Mouse (Mus musculus) liver, embryonic 11.5 days (tissue): Measurements from ENCODE around the gene Eef1akmt4. TPM values are rescaled to one million over a fixed set of nuclear protein-coding genes. Genes with fewer than 3 reads are reported as not detected.

Experiments
- ATAC-seq: fragments of 200-750 bp; cut with Nextera tagmentation; replicated peaks from 2 replicates; pipeline ENCODE4 v1.8.0; 2017; ENCODE audit warnings: moderate number of reproducible peaks, mild to moderate bottlenecking, moderate TSS enrichment, moderate library complexity; ENCODE audit not compliant: low FRiP score
- DNase-seq: peaks from one replicate; pipeline ENCODE4 v3.0.0-alpha.2; 2017; ENCODE audit warnings: low spot score
- H3K27ac ChIP-seq: fragments of 300-500 bp; sonication (generic); 2 replicates; pipeline ENCODE4 v1.5.1; 2014; ENCODE audit warnings: mild to moderate bottlenecking, low read depth, low read length, control low read depth
- H3K27me3 ChIP-seq: fragments of 300-500 bp; sonication (generic); replicated peaks from 2 replicates; pipeline ENCODE4 v1.6.1; 2014; ENCODE audit warnings: low read length, mixed read lengths; ENCODE audit not compliant: control insufficient read depth, insufficient read depth
- H3K36me3 ChIP-seq: fragments of 300-500 bp; sonication (generic); 2 replicates; pipeline ENCODE4 v1.6.1; 2014; ENCODE audit warnings: mild to moderate bottlenecking, low read length, moderate library complexity, mixed read lengths; ENCODE audit not compliant: control insufficient read depth, insufficient read depth
- H3K4me1 ChIP-seq: fragments of 300-500 bp; sonication (generic); replicated peaks from 2 replicates; pipeline ENCODE4 v1.6.1; 2014; ENCODE audit warnings: low read length, mixed read lengths; ENCODE audit not compliant: control insufficient read depth, insufficient read depth
- H3K4me2 ChIP-seq: fragments of 300-500 bp; sonication (generic); 2 replicates; pipeline ENCODE4 v1.6.1; 2014; ENCODE audit warnings: mild to moderate bottlenecking, control low read depth, moderate library complexity
- H3K4me3 ChIP-seq: fragments of 300-500 bp; sonication (generic); 2 replicates; pipeline ENCODE4 v1.5.1; 2014; ENCODE audit warnings: low read depth, low read length, control low read depth
- H3K9ac ChIP-seq: fragments of 300-500 bp; sonication (generic); 2 replicates; pipeline ENCODE4 v1.6.1; 2014; ENCODE audit warnings: low read depth, low read length, control low read depth
- H3K9me3 ChIP-seq: fragments of 300-500 bp; sonication (generic); 2 replicates; pipeline ENCODE4 v1.6.1; 2016; ENCODE audit warnings: low read length, inconsistent platforms, mixed read lengths; ENCODE audit not compliant: control insufficient read depth
- WGBS: fragments of 180-500 bp; shearing (Covaris S2); extraction: QIAGEN DNeasy Blood & Tissue Kit; methylation state at CpG from one replicate; pipeline ENCODE4 v1.1.7; 2014; 5-methylcytosine and 5-hydroxymethylcytosine counted together
- polyA plus RNA-seq: library from polyadenylated mRNA; unstranded; fragments of >200 nt; fragmentation: Nextera tagmentation; extraction: Ambion mirVana; gene quantifications from 2 replicates; pipeline ENCODE4 v1.2.1, GENCODE M21; 2014

Eef1akmt4 gene
- 42.7 and 44.6 TPM in 2 replicates for polyA plus RNA-seq

GRCm38 (mm10) chr16:20611357-20612227 is at the start of gene Eef1akmt4, which contains the start of the genes Gm49333 and Alg3:
Gene Eef1akmt4, plus strand, starts transcription at chr16:20611593.
Gene Gm49333, plus strand, starts transcription at chr16:20611610.
Gene Alg3, minus strand, starts transcription at chr16:20611735.
- DNase-seq (peak; percentile 90), ATAC-seq (peak; percentile 98)
- Histone ChIP-seq H3K4me2 (peak within 1 kb of the TSS; percentile 88), H3K9ac (peak within 1 kb of the TSS; percentile 80), H3K9me3 (no peaks in the 10 kb centered on the region), H3K36me3 (peaks cover 5% of the 10 kb centered on the region), H3K27ac (peak within 1 kb of the TSS; percentile 70), H3K4me3 (peak within 1 kb of the TSS; percentile 75), H3K4me1 (peaks cover 12% of the 10 kb centered on the region), H3K27me3 (no peaks in the 10 kb centered on the region)
- 2% methylated on average over 41 of the region's 41 CpGs for WGBS

GRCm38 (mm10) chr16:20565075-20565474 is 46.3 kb upstream of the Eef1akmt4 start:
- DNase-seq (no peak), ATAC-seq (no peak)
- H3K36me3 ChIP-seq: peaks cover 26% of the 10 kb centered on the region
- no peak overlapping the region for H3K4me2 ChIP-seq
- no peaks in the 10 kb centered on the region for H3K27me3 ChIP-seq
- WGBS: 74% methylated on average over 1 of the region's 1 CpGs
- no peaks in the 10 kb centered on the region for H3K4me1 ChIP-seq
- no peak overlapping the region for H3K27ac ChIP-seq
- no peaks in the 10 kb centered on the region for H3K9me3 ChIP-seq
- no peak overlapping the region for H3K4me3 ChIP-seq
- H3K9ac ChIP-seq: no peak overlapping the region

- ATAC-seq: no peak; the same call in 1 of the 2 replicates
- Histone ChIP-seq H3K4me1 (peaks cover 24% of the 10 kb centered on the region), H3K27ac (no peak within 1 kb of the TSS), H3K27me3 (peaks cover 70% of the 10 kb centered on the region), H3K4me2 (peak within 1 kb of the TSS; percentile 90), H3K9me3 (no peaks in the 10 kb centered on the region), H3K9ac (no peak within 1 kb of the TSS), H3K4me3 (peak within 1 kb of the TSS; percentile 52), H3K36me3 (no peaks in the 10 kb centered on the region)
- DNase-seq: no peak
- WGBS: 2% methylated on average over 24 of the region's 24 CpGs
Measured at GRCm38 (mm10) chr16:20589366-20589938, 21.9 kb upstream of the Eef1akmt4 start, which contains the start of gene Vwa5b2. Gene Vwa5b2, plus strand, starts transcription at chr16:20589471.

- H3K36me3 ChIP-seq: no peaks in the 10 kb centered on the region
- H3K4me3 ChIP-seq: peak overlapping the region; percentile 52
- under 1% methylated on average over 39 of the region's 39 CpGs for WGBS
- H3K27me3 ChIP-seq: peaks cover 72% of the 10 kb centered on the region
- H3K27ac ChIP-seq: no peak overlapping the region
- peak overlapping the region; percentile 90 for H3K4me2 ChIP-seq
- H3K9me3 ChIP-seq: no peaks in the 10 kb centered on the region
- ATAC-seq (peak; percentile 36), DNase-seq (peak; percentile 55)
- no peak overlapping the region for H3K9ac ChIP-seq
- H3K4me1 ChIP-seq: peaks cover 30% of the 10 kb centered on the region
Measured at GRCm38 (mm10) chr16:20589939-20590679, 21.3 kb upstream of the Eef1akmt4 start.

- ATAC-seq (no peak), DNase-seq (no peak)
- H3K9me3 ChIP-seq: no peaks in the 10 kb centered on the region
- peak overlapping the region; percentile 90 for H3K4me2 ChIP-seq
- WGBS: 3% methylated on average over 17 of the region's 17 CpGs
- peak overlapping the region; percentile 52 for H3K4me3 ChIP-seq
- peaks cover 72% of the 10 kb centered on the region for H3K27me3 ChIP-seq
- H3K27ac ChIP-seq: no peak overlapping the region
- no peaks in the 10 kb centered on the region for H3K36me3 ChIP-seq
- H3K4me1 ChIP-seq: peaks cover 35% of the 10 kb centered on the region
- no peak overlapping the region for H3K9ac ChIP-seq
Measured at GRCm38 (mm10) chr16:20590680-20591038, 20.7 kb upstream of the Eef1akmt4 start.

- no peaks in the 10 kb centered on the region for H3K9me3 ChIP-seq
Measured at GRCm38 (mm10) chr16:20591076-20591705, 20.2 kb upstream of the Eef1akmt4 start.

GRCm38 (mm10) chr16:20595060-20595673 is 16.2 kb upstream of the Eef1akmt4 start:
- ATAC-seq (peak; percentile 94), DNase-seq (no peak)
- Histone ChIP-seq H3K4me1 (peaks cover 36% of the 10 kb centered on the region), H3K27me3 (peaks cover 44% of the 10 kb centered on the region), H3K36me3 (no peaks in the 10 kb centered on the region), H3K4me2 (peak overlapping the region; percentile 27), H3K4me3 (no peak overlapping the region), H3K9ac (no peak overlapping the region), H3K9me3 (no peaks in the 10 kb centered on the region), H3K27ac (no peak overlapping the region)
- WGBS: 50% methylated on average over 7 of the region's 7 CpGs

More at GRCm38 (mm10) chr16:20591076-20591705, 20.2 kb upstream of the Eef1akmt4 start:
- 6% methylated on average over 48 of the region's 48 CpGs for WGBS
- H3K9ac ChIP-seq: no peak overlapping the region
- H3K27ac ChIP-seq: no peak overlapping the region
- no peak for ATAC-seq
- H3K4me3 ChIP-seq: peak overlapping the region; percentile 52
- H3K4me1 ChIP-seq: peaks cover 41% of the 10 kb centered on the region
- H3K36me3 ChIP-seq: no peaks in the 10 kb centered on the region
- H3K27me3 ChIP-seq: peaks cover 71% of the 10 kb centered on the region
- H3K4me2 ChIP-seq: peak overlapping the region; percentile 90
- DNase-seq: no peak

- Histone ChIP-seq H3K4me1 (peaks cover 31% of the 10 kb centered on the region), H3K4me2 (peak overlapping the region; percentile 27), H3K9me3 (no peaks in the 10 kb centered on the region), H3K4me3 (no peak overlapping the region), H3K9ac (no peak overlapping the region), H3K36me3 (no peaks in the 10 kb centered on the region), H3K27ac (no peak overlapping the region), H3K27me3 (peaks cover 38% of the 10 kb centered on the region)
- WGBS: 66% methylated on average over 4 of the region's 4 CpGs
- ATAC-seq (peak; percentile 52), DNase-seq (no peak)
Measured at GRCm38 (mm10) chr16:20595737-20596136, 15.7 kb upstream of the Eef1akmt4 start.
